Mouse (Mus musculus) neural tube, embryonic 13.5 days (tissue): Measurements from ENCODE around the gene Srrt. TPM values are rescaled to one million over a fixed set of nuclear protein-coding genes. Genes with fewer than 3 reads are reported as not detected.
A peak's percentile ranks its signal among the peaks of the same experiment; 100 is the strongest.

Experiments
- ATAC-seq: fragments of 200-750 bp; cut with Nextera tagmentation; 2 replicates; pipeline ENCODE4 v1.8.0; 2017; ENCODE audit warnings: low read depth, mild to moderate bottlenecking, moderate TSS enrichment, moderate library complexity
- H3K27ac ChIP-seq: fragments of 300-500 bp; sonication (generic); replicated peaks from 2 replicates; pipeline ENCODE4 v1.5.1; 2015; ENCODE audit warnings: moderate library complexity, mild to moderate bottlenecking, inconsistent platforms
- H3K27me3 ChIP-seq: fragments of 300-500 bp; sonication (generic); 2 replicates; pipeline ENCODE4 v1.6.1; 2015; ENCODE audit warnings: mild to moderate bottlenecking, inconsistent platforms
- H3K36me3 ChIP-seq: fragments of 300-500 bp; sonication (generic); 2 replicates; pipeline ENCODE4 v1.6.1; 2015; ENCODE audit warnings: mild to moderate bottlenecking, inconsistent platforms
- H3K4me1 ChIP-seq: fragments of 300-500 bp; sonication (generic); replicated peaks from 2 replicates; pipeline ENCODE4 v1.6.1; 2015; ENCODE audit warnings: inconsistent platforms
- H3K4me2 ChIP-seq: fragments of 300-500 bp; sonication (generic); 2 replicates; pipeline ENCODE4 v1.6.1; 2015; ENCODE audit warnings: inconsistent platforms, mild to moderate bottlenecking, moderate library complexity
- H3K4me3 ChIP-seq: fragments of 300-500 bp; sonication (generic); 2 replicates; pipeline ENCODE4 v1.5.1; 2015; ENCODE audit warnings: mild to moderate bottlenecking, inconsistent platforms
- H3K9ac ChIP-seq: fragments of 300-500 bp; sonication (generic); 2 replicates; pipeline ENCODE4 v1.6.1; 2015; ENCODE audit warnings: moderate library complexity, mild to moderate bottlenecking, inconsistent platforms
- H3K9me3 ChIP-seq: fragments of 300-500 bp; sonication (generic); 2 replicates; pipeline ENCODE4 v1.6.1; 2016; ENCODE audit warnings: inconsistent platforms
- WGBS: fragments of 180-500 bp; shearing (Covaris S2); methylation state at CpG from one replicate; pipeline ENCODE4 v1.1.7; 2015; 5-methylcytosine and 5-hydroxymethylcytosine counted together
- polyA plus RNA-seq: library from polyadenylated mRNA; unstranded; fragments of >200 nt; fragmentation: Nextera tagmentation; extraction: Ambion mirVana; gene quantifications from 2 replicates; pipeline ENCODE4 v1.2.1, GENCODE M21; 2015

Srrt gene
- 102 and 115 TPM in 2 replicates for polyA plus RNA-seq

DNA sequence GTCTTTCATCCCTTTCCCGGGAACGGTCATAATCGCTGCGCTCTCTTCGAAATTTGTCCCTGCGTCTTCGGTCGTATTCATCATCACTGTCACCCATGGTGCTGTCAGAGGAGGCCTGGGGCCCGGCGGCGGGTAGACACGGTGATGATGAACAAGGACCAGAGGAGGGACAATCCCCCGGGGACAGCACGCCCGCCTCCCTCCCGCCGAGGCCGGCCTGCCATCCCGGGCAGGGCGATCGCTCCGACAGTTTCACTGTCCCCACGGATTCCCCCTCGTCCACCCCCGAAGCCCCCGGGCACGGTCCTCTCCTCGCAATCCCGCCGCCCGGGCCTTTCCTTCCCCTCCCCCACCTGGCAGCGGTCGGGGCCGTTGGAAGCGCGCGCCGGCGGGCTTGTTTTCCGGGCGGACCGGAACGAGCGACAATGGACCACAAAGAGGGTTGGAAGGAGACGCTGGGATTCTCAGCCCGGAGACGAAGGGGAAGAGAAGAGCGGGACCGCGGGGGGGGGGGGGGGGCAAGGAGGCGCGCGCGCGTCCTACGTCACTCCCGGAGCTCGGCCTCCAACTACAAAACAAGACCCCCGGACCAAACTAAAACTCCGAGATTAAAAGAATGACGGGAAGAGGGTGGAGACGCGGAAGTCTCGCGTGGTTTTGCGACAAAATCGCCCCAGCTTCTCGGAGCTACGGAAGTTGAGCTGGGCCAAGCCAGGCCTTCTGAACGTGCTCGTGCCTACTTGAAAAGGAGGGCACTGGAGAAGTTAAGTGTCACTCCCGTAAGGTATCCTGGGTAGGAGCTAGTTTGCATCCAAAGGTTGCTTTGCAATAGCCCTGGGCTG lies at the start of gene Srrt:
TSS of gene Srrt (minus strand) at position 604 of the 842 bp plus-strand sequence.
- Histone ChIP-seq H3K36me3 (peaks cover 56% of the 10 kb centered on the region), H3K4me2 (peak within 1 kb of the TSS; percentile 85), H3K4me1 (peaks cover 50% of the 10 kb centered on the region), H3K4me3 (peak within 1 kb of the TSS; percentile 95), H3K9me3 (no peaks in the 10 kb centered on the region), H3K27ac (peak within 1 kb of the TSS; percentile 98), H3K27me3 (no peaks in the 10 kb centered on the region), H3K9ac (peak within 1 kb of the TSS; percentile 97)
- ATAC-seq, result peak; percentile 88
- 0% methylated on average over 65 of the region's 72 CpGs for WGBS

DNA sequence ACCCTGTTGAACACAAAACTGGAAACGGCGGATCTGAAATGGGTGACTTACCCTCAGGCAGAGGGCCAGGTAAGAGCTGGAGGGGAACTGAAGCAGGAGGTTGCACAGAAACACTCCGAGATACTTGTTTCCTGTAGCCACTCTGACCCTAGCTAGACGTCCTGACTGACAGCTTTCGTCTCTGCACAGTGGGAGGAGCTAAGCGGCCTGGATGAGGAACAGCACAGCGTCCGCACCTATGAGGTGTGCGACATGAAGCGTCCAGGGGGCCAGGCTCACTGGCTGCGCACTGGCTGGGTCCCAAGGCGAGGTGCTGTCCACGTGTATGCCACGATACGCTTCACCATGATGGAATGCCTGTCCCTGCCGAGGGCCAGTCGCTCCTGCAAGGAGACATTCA lies 46.6 kb upstream of the Srrt start:
- Histone ChIP-seq H3K4me2 (no peak overlapping the region), H3K27me3 (peaks cover 19% of the 10 kb centered on the region), H3K9me3 (no peaks in the 10 kb centered on the region), H3K9ac (no peak overlapping the region), H3K27ac (no peak overlapping the region), H3K4me1 (peaks cover 35% of the 10 kb centered on the region), H3K4me3 (no peak overlapping the region), H3K36me3 (peaks cover 29% of the 10 kb centered on the region; the same call in 1 of the 2 replicates)
- WGBS, result 90% methylated on average over 17 of the region's 17 CpGs
- ATAC-seq, result no peak

- Histone ChIP-seq H3K4me1 (peaks cover 46% of the 10 kb centered on the region), H3K4me3 (peak overlapping the region; percentile 55), H3K36me3 (peaks cover 24% of the 10 kb centered on the region; the same call in 1 of the 2 replicates), H3K4me2 (peak overlapping the region; percentile 90), H3K27me3 (peaks cover 30% of the 10 kb centered on the region), H3K9ac (peak overlapping the region; percentile 79), H3K9me3 (no peaks in the 10 kb centered on the region), H3K27ac (no peak overlapping the region)
- WGBS, result 21% methylated on average over 16 of the region's 16 CpGs
- no peak for ATAC-seq
Measured at GRCm38 (mm10) chr5:137352011-137352975, 44.8 kb upstream of the Srrt start.

DNA sequence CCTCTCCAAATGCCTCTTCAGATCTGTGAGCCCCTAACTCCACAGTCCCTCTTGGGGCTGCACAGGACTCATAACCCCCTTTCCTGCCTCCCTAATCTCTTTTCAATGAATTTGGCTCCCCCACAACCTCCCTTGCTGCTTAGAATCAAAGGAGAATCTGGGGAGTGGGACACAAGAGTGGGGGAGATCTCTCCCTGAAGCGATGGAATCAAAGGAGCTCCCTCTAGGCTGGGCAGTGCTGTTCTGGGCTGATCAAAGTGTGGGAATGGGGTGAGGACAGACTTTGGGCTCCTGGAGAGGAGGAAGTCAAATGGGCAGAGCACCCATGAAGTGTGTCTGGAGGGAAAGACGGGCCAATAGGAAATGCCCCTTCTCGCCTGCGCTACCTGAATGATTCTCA lies 43.9 kb upstream of the Srrt start:
- peaks cover 23% of the 10 kb centered on the region; the same call in 1 of the 2 replicates for H3K36me3 ChIP-seq
- H3K4me1 ChIP-seq, result peaks cover 46% of the 10 kb centered on the region
- peak overlapping the region; percentile 79 for H3K9ac ChIP-seq
- H3K4me2 ChIP-seq, result peak overlapping the region; percentile 90
- no peaks in the 10 kb centered on the region for H3K9me3 ChIP-seq
- ATAC-seq, result no peak
- WGBS, result 10% methylated on average over 4 of the region's 4 CpGs
- peaks cover 30% of the 10 kb centered on the region for H3K27me3 ChIP-seq
- H3K4me3 ChIP-seq, result peak overlapping the region; percentile 55
- H3K27ac ChIP-seq, result no peak overlapping the region

DNA sequence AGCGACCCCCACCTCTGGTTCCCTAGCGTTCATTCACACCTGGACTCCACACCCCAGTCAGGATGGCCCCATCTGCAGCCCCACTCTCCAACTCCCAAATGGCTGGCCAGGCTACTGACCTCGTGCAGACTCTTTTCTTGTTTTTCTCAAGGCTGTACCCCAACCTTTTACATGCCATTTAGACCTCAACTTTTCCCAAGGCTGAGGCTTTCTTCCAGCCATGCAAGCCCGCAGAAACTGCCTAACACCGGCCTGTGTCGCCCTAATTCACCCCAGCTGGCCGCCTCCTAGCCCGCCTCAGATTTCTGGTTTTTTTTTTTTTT lies 43.5 kb upstream of the Srrt start:
- WGBS, result 3% methylated on average over 8 of the region's 8 CpGs
- H3K4me1 ChIP-seq, result peaks cover 46% of the 10 kb centered on the region
- 0 out of 2 replicates have a peak overlapping the region, but pooled peaks have one; percentile 76 for H3K27ac ChIP-seq
- peaks cover 20% of the 10 kb centered on the region; the same call in 1 of the 2 replicates for H3K36me3 ChIP-seq
- H3K4me2 ChIP-seq, result peak overlapping the region; percentile 90
- peak overlapping the region; percentile 55 for H3K4me3 ChIP-seq
- H3K9me3 ChIP-seq, result no peaks in the 10 kb centered on the region
- ATAC-seq, result no peak
- peak overlapping the region; percentile 79 for H3K9ac ChIP-seq
- peaks cover 30% of the 10 kb centered on the region for H3K27me3 ChIP-seq

- WGBS, result under 1% methylated on average over 55 of the region's 55 CpGs
- ATAC-seq, result peak; percentile 49
- Histone ChIP-seq H3K4me1 (peaks cover 46% of the 10 kb centered on the region), H3K9me3 (no peaks in the 10 kb centered on the region), H3K27ac (peak overlapping the region; percentile 76), H3K9ac (peak overlapping the region; percentile 79), H3K4me3 (peak overlapping the region; percentile 55), H3K4me2 (peak overlapping the region; percentile 90), H3K36me3 (peaks cover 15% of the 10 kb centered on the region; the same call in 1 of the 2 replicates), H3K27me3 (peaks cover 30% of the 10 kb centered on the region)
Measured at GRCm38 (mm10) chr5:137350205-137351057, 43.0 kb upstream of the Srrt start.

DNA sequence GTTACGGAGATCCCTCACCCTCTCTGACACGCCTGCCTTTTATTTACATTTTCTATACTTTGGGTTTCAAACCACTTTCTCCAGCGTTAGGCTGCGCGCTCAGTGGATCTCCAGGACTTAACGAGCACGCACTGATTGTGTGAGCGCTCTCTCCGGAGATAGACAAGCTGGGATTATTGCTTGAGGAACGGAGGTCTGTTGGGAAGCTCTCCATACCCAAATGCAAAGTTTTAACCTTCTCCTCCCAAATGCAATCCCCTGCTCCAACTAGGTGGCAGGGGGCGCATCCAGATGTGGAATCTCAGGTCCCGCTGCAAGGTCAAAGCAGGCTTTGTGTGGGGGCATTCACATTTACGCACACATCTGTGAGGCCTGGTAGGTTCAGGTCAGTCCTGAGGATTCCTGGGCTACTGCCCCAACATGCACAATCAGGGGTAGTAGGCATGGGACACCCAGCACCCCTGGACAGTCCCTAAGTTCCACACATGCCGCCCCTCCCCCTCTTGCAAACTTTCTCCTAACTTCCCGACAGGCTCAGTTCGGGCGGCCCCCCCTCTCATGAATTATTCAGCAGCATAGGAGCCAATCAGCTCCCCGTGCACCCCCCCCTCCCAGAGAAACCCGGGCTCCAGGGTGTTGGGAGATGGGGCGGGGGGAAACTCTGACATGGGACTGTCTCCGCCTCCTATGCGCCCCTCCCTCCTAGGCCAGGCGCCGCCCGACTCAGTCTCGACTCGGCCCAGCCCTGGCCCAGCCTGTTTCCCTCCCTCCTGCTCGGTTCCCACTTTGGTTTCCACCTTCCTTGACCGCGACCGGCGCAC lies 42.1 kb upstream of the Srrt start, which contains the start of gene Ephb4:
TSS of gene Ephb4 (plus strand) at position 726 of the 821 bp plus-strand sequence.
- ATAC-seq, result peak; percentile 89
- Histone ChIP-seq H3K4me2 (peak within 1 kb of the TSS; percentile 90), H3K27ac (peak within 1 kb of the TSS; percentile 76), H3K4me3 (peak within 1 kb of the TSS; percentile 55), H3K9ac (peak within 1 kb of the TSS; percentile 79), H3K9me3 (no peaks in the 10 kb centered on the region), H3K4me1 (peaks cover 46% of the 10 kb centered on the region), H3K36me3 (peaks cover 9% of the 10 kb centered on the region; the same call in 1 of the 2 replicates), H3K27me3 (peaks cover 30% of the 10 kb centered on the region)
- 0% methylated on average over 28 of the region's 32 CpGs for WGBS

- H3K27ac ChIP-seq, result peak overlapping the region; percentile 49
- H3K4me2 ChIP-seq, result peak overlapping the region; percentile 90
- peak overlapping the region; percentile 55 for H3K4me3 ChIP-seq
- H3K27me3 ChIP-seq, result peaks cover 30% of the 10 kb centered on the region
- no peaks in the 10 kb centered on the region for H3K9me3 ChIP-seq
- peak overlapping the region; percentile 64 for H3K9ac ChIP-seq
- H3K4me1 ChIP-seq, result peaks cover 46% of the 10 kb centered on the region
- 0 out of 2 replicates have a peak, but pooled peaks have one; percentile 6 for ATAC-seq
- under 1% methylated on average over 33 of the region's 33 CpGs for WGBS
- peaks cover 2% of the 10 kb centered on the region; the same call in 1 of the 2 replicates for H3K36me3 ChIP-seq
Measured at GRCm38 (mm10) chr5:137348482-137349383, 41.3 kb upstream of the Srrt start.

DNA sequence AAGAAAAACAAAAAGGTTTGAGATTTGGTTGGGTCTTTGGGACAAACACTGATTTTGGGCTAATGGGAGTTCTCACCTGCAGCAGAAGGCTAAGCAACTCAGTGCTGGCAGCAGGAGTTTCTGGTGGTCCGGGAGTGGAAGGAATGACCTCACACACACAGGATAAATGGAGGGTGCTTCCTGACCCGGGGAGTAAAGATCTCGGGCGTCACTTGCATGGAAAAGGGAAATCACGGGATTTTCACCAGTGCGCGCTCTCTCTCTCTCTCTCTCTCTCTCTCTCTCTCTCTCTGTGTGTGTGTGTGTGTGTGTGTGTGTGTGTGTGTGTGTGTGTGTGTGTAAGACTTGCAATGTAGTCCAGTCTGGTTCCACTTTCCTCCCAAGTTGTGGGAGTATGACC lies 40.4 kb upstream of the Srrt start:
- peaks cover 46% of the 10 kb centered on the region for H3K4me1 ChIP-seq
- 15% methylated on average over 7 of the region's 7 CpGs for WGBS
- H3K4me2 ChIP-seq, result no peak overlapping the region
- H3K4me3 ChIP-seq, result no peak overlapping the region
- no peak overlapping the region for H3K27ac ChIP-seq
- H3K27me3 ChIP-seq, result peaks cover 30% of the 10 kb centered on the region
- H3K9ac ChIP-seq, result no peak overlapping the region
- no peaks in the 10 kb centered on the region for H3K9me3 ChIP-seq
- no peaks in the 10 kb centered on the region for H3K36me3 ChIP-seq
- ATAC-seq, result no peak

DNA sequence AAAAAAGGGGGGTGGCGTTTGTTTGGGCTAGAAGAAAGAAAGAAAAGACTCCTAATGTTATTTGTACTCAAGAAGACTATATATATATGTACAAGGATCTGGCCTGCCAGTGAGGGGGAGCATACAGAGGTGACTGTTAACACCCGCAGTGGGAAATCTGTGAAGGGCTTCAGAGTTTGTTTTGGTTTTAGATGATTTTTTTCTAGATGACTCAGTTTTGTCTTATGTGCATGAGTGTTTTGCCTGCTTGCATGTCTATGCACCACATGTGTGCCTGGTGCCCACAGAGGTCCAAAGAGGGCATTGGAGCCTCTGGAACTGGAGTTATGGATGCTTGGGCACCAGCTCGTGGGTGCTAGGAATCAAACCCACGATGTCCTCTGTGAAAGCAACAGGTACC lies 39.5 kb upstream of the Srrt start:
- Histone ChIP-seq H3K9ac (no peak overlapping the region), H3K27me3 (peaks cover 30% of the 10 kb centered on the region), H3K36me3 (no peaks in the 10 kb centered on the region), H3K27ac (no peak overlapping the region), H3K4me3 (no peak overlapping the region), H3K4me1 (peaks cover 37% of the 10 kb centered on the region), H3K9me3 (no peaks in the 10 kb centered on the region), H3K4me2 (no peak overlapping the region)
- no peak for ATAC-seq
- 87% methylated on average over 4 of the region's 4 CpGs for WGBS
